Mouse (Mus musculus): ENCODE results near the gene Sept4. TPM values are rescaled to one million over a fixed set of nuclear protein-coding genes. Genes with fewer than 3 reads are reported as not detected.

The Sept4 gene
- total RNA-seq (2021), result 10 to 100 TPM; 59.0 to 78.8 TPM
- long read RNA-seq, experiment 1, transcript Sept4-205 (12 exons, 1,678 nt), result major isoform, 16 of 77 reads
- long read RNA-seq, experiment 1, transcript Sept4-206 (11 exons, 1,303 nt), result minor isoform, 10 of 77 reads
- long read RNA-seq, experiment 1, partial matches to known transcripts, result 19 of 77 reads
- long read RNA-seq, experiment 1, other reads (novel, unspliced or antisense), result 31 of 77 reads
- long read RNA-seq, experiment 2, transcript Sept4-206 (11 exons, 1,303 nt), result minor isoform, 7 of 67 reads
- long read RNA-seq, experiment 2, transcript Sept4-205 (12 exons, 1,678 nt), result major isoform, 14 of 67 reads
- long read RNA-seq, experiment 2, partial matches to known transcripts, result 7 of 67 reads
- long read RNA-seq, experiment 2, other reads (novel, unspliced or antisense), result 36 of 67 reads

DNA sequence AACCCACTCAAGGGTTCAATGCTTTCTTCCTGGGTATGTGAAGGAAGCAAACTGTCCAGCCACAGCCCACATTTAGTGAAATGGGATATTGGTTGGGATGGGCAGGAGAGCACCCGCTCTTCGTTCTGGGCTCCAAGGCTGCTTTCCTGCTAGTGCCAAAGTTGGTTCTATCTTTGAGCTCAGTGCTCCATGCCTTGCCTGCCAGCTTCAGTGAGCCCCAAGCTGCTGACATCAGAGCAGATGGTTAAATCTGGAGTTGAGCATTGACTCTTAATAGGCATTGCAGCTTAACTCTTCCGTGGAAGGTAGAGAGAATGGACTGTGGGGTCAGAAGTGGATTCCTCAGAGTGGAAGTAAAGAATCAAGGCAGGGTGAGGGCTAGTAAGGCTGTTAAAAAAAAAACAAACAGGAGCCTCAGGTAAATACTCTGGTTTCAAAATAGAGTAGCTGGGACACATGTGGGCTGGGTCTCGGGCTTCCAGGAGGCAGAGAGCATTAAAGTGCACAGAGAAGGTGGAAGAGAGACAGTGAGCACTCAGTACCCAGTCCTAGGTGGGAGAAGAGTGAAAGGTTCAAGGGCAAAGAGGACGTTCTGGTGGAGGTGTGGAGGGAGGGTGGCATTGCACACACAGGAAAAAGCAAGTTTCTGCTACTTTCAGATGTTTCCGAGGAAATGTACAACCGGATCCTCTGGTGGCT lies at the start of gene Sept4:
Sept4 (plus strand) TSS at position 649 of the 699 bp plus-strand sequence.
- DNase-seq (ENCODE audit: low spot score in 2 of 2), result no peak

GRCm38 (mm10) chr11:87519260-87519659 lies 49.4 kb upstream of the Sept4 start:
- DNase-seq (ENCODE audit: low spot score in 2 of 2), result no peak

DNA sequence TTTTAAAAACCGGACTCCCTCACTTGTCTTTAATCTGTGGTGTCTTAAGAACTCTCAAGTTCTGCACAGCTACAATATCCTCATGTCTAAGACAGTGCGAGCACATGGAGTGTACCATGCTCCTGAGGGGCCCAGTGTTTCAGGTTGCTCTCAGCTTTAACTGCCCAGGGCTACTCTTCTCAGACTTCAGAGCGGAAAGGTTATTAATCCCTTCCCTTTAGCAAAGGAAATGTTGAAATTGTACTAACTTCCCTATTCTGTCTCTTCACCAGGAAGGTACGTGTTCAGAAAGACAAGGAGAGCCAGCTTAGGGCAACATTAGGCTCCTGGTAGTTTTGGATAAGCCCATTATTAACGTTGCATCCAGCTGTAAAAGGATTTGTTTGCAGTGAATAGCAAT lies 45.2 kb upstream of the Sept4 start:
- DNase-seq (ENCODE audit: low spot score in 2 of 2), result no peak

DNA sequence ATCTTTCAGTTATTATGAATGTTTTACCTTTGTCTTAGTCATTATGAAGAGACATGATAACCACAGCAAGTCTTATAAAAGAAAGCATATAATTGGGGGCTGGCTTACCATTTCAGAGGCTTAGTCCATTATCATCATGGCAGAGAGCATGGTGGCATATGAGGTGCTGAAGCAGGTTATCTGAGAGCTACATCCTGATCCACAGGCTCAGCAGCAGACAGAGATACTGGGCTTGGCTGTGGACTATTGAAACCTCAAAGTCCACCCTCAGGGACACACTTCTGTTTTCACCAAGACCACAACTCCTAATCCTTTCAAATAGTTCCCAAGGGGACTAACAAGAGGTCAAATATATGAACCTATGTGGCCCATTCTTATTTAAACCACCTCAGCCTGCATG lies 44.7 kb upstream of the Sept4 start:
- DNase-seq (ENCODE audit: low spot score in 2 of 2), result no peak

- no peak for DNase-seq (ENCODE audit: low spot score in 2 of 2)
Measured at GRCm38 (mm10) chr11:87524780-87525179, 43.9 kb upstream of the Sept4 start.

DNA sequence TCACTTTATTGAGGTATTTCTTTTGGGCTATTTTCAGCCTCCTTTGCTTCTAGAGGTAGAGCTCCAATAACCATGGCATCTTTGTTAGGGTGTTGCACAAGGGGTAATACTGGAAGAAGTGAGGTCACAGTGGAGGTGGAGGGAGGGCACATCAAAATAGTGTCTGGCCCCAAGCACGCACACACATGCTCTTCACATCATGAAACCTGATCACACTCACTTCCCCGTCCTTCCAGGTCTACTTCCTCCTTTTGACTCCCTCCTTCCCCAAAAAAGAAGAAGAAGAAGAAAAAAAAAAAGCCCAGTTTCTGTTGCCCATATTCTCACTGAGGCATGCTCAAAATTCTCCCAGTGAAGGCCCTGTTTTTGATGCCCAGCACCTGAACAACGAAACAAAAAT lies 41.3 kb upstream of the Sept4 start:
- DNase-seq (ENCODE audit: low spot score in 2 of 2), result no peak

DNA sequence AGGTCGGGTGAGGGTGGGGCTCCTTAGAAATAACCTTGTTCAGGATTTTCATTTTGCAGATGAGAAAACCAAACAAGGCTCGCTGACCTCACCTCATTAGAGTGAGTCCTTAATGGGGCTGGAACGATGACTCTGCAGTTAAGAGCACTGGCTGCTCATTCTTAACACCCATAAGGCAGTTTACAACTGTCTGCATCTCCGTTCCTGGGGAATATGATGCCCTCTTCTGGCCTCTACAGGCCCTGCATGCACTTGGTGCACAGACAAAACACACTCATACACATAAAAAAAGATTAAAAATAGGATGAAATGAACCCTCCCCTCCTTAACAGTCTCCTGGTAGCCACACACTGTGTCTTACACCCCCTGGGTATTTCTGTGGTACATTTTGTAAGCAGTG lies 40.7 kb upstream of the Sept4 start:
- no peak for DNase-seq (ENCODE audit: low spot score in 2 of 2)

GRCm38 (mm10) chr11:87531695-87532094 lies 37.0 kb upstream of the Sept4 start:
- DNase-seq (ENCODE audit: low spot score in 2 of 2), result no peak

GRCm38 (mm10) chr11:87542285-87542684 lies 26.4 kb upstream of the Sept4 start:
- DNase-seq (ENCODE audit: low spot score in 2 of 2), result no peak

GRCm38 (mm10) chr11:87542906-87543305 lies 25.8 kb upstream of the Sept4 start:
- no peak for DNase-seq (ENCODE audit: low spot score in 2 of 2)

DNA sequence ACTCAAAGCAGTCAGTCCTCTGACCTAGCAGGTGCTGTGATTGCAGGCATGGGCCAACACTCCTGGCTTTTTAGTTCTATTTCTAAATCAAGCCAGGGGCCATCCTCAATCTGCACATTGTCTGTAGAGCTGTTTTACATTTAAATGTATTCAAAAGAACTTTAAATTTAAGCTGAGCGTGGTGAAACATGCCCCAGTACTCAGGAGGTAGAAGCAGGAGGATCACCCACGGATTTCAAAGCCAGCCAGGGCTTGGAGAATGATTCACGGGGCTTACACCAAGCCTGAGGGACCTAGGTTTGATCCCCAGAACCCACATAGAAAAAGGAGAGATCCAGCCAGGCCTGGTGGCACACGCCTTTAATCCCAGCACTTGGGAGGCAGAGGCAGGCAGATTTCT lies 15.4 kb upstream of the Sept4 start:
- no peak for DNase-seq (ENCODE audit: low spot score in 2 of 2)

DNA sequence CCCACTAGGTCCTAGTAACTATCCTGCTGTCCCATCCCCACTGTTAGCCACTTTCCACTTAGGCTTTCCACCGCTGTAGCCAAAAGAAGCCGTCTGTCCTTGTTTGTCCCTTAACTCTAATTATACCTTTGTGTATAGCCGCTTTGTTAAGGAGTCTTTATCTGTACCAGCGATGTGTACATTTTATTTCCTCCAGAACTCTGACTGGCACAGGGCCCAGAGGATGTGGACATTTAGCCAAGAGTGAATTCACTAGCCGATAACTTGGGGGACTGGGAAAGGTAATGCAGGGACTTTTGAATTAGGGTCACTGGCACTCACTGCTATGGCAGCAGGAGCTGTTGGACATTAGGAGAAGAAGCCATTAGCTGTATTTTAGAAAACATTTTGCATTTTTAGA lies 14.3 kb upstream of the Sept4 start:
- no peak for DNase-seq (ENCODE audit: low spot score in 2 of 2)

DNA sequence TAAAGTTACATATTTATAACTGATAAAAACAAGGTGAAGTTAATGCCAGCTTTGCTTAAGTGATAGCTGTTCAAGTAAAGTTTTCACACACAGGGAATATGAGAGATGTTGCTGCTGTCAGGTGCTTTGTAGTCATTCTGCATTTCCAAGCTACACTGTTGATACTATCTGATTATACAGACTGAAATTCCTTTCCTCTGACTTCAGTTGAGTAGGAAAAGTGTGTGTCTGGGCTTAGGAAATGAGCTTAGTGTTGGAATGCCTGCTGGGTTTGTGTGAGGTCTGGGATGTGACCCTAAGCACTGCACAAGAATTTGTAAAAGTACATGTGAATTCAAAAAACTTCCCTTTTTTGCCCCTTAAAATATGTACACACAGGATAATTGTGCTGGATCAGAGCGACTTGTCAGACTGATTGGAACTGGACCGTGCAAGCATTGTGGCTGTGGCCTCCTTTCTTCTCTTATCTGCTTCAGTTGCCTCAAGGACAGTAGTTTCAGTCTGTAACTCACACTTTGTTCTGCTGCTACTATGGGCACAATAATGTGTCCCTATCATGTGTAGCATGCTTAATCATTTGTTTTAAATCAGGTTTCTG lies 13.5 kb upstream of the Sept4 start:
- no peak for DNase-seq (ENCODE audit: low spot score in 2 of 2)

GRCm38 (mm10) chr11:87561208-87561607 lies 7.5 kb upstream of the Sept4 start:
- DNase-seq (ENCODE audit: low spot score in 2 of 2), result no peak

GRCm38 (mm10) chr11:87566501-87566900 lies 2.2 kb upstream of the Sept4 start, which contains the start of gene Gm11492:
Gene Gm11492, plus strand, starts transcription at chr11:87566653.
- DNase-seq (ENCODE audit: low spot score in 2 of 2), result no peak

- no peak for DNase-seq (ENCODE audit: low spot score in 2 of 2)
Measured at GRCm38 (mm10) chr11:87570743-87571142, 2.0 kb downstream of the Sept4 start.

DNA sequence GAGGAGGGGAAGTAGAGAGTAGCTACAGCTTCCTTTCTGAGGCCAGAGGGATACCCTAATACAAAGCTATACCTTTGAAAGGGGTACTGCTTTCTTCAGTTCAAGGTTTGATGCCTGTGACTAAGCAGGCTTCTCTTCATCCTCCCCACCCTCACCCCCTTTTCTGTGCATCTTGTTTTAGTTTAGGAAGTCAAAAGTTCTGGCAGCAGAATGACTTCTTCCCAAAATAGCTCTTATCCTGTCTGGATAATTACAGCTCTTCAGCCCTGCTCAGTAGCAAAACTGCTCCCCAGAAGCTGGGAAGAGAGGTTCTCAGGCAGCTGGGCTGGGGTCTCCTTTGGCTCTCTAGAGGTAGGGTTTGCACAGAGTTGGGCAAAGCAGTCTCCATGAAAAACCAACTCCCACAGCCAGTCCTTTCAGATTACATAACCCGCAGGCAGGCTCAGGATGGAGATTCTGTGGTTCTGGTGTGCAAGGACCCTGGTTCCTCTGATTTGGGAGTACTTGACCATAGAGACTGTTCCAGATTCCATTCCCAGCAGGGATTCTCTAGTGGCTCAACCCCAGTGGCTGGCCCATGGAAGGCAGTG lies 2.8 kb downstream of the Sept4 start:
- DNase-seq (ENCODE audit: low spot score in 2 of 2), result no peak

DNA sequence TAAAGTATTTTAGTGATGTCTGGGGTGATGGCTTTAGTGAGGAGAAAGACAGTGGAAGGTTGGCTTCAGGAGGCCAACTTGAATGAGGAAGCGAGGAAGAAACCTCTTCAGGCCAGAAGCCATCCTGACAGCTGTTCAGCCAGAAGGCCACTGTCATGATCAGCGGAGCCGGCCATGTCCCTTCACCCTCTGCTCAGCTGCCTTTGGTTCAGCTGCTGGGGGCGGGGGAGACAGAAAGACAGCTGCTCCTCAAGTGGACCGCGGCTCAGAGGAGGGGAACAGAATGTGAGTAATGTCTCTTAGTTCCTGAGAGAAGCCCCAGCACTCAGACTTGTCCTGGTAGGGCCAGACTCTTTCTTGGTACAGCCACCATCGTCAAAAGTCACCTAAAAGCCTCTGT lies 5.0 kb downstream of the Sept4 start:
- no peak for DNase-seq (ENCODE audit: low spot score in 2 of 2)

DNA sequence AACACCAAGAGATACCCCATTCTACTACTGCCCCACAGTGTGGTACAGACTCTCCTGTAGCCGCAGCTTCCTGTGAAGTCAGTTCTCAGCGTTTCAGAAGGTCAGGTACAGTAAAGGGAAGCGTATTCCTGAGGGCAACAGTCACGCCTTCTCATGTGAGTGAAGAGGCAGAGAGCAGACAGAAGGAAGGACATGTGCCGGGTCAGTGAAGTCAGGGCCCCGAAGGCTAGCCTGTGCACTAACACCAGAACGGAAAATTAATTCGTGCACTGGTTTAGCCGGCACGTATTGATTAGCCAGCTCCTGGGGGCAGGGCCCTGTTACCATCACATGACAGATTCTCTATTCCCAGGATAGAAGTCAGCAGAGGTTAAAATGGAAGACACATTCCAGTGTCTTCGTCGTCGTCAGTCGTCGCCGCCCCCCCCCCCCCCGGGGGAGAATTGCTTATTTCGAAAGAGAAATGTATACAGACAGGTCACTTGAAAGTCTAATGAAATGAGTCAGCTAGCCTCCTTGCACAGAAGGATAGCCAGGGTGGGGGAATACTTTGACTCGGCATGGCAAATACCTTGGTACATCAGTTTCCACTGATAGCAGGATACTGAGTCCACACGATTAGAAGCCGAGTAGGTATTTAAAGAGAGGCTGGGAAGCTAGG lies 5.9 kb downstream of the Sept4 start:
- no peak for DNase-seq (ENCODE audit: low spot score in 2 of 2)

- no peak for DNase-seq (ENCODE audit: low spot score in 2 of 2)
Measured at GRCm38 (mm10) chr11:87577601-87578248, 9.0 kb downstream of the Sept4 start.

Data from gastrocnemius, postnatal 4 days (tissue).